Mouse (Mus musculus): ENCODE measurements around the gene Lypd6b. TPM values are rescaled to one million over a fixed set of nuclear protein-coding genes. Genes with fewer than 3 reads are reported as not detected.
A peak's percentile ranks its signal among the peaks of the same experiment; 100 is the strongest.

Gene Lypd6b
- total and polyA plus RNA-seq, 2 experiments from 2014 or later, result 0.11 to 0.38 TPM

DNA sequence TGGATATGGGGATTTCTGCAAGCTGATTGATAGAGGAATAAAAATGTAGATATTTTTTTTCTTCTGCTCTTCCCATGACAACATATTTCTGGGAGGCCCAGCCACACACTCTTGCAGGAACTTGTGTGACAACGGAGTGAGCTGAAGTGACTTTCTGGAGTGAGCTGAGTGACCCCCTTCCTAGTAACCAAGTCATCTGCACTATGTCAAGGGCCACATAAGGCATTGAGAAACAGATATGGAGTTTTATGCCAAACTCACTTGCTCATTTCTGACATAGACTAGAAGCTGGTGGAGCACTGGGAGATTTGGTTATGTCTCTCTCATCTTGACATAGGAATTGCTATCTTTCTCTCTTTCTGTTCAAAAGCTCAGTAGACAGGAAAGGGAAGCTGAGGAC is 62.3 kb downstream of the Lypd6b start:
- WGBS, result 62% methylated on average over 1 of the region's 1 CpGs

DNA sequence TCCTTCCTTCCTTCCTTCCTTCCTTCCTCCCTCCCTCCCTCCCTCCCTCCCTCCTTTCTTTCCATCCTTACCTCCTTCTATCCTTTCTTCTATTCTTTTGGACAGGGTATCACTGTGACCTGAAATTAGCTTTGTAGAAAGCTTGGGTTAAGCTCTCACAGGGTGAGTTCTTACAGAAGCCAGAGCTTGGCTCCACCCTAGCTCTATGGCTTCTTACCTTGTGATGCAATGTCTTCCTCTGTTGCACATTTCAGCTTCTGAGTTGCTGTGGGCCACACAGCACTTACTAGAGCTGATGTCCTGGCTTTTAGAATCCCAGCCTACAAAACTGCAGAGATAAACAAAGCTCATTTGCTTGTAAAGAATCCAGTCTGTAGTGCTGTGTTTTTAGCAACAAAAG is 64.5 kb downstream of the Lypd6b start:
- no peak for DNase-seq (ENCODE audit: low spot score)
- TF ChIP-seq CTCF (IDR thresholded peaks at IDR 0.05; ENCODE audit: low read depth), result no peak
- no peak for TF ChIP-seq EP300 (IDR thresholded peaks at IDR 0.05; ENCODE audit: low read depth)
- no peak for ATAC-seq (ENCODE audit: insufficient read depth, low read depth)

More for the DNA sequence above, 62.3 kb downstream of the Lypd6b start:
- H3K9ac ChIP-seq (replicated peaks; ENCODE audit: low read depth, low read length), result no peak overlapping the region
- no peak overlapping the region for H3K4me2 ChIP-seq (ENCODE audit: low read depth, low read length)
- H3K9me3 ChIP-seq (replicated peaks; ENCODE audit: control insufficient read depth, low read length), result no peaks in the 10 kb centered on the region
- no peaks in the 10 kb centered on the region for H3K4me1 ChIP-seq (ENCODE audit: control insufficient read depth, insufficient read depth)
- TF ChIP-seq CTCF (IDR thresholded peaks at IDR 0.05; ENCODE audit: low read depth) (no peak), EP300 (IDR thresholded peaks at IDR 0.05; ENCODE audit: low read depth) (no peak)
- no peak overlapping the region for H3K4me3 ChIP-seq (ENCODE audit: low read depth, low read length)
- H3K27me3 ChIP-seq (ENCODE audit: control insufficient read depth, insufficient read depth, low read length), result no peaks in the 10 kb centered on the region
- DNase-seq (ENCODE audit: low spot score) (no peak), ATAC-seq (ENCODE audit: insufficient read depth, low read depth) (no peak)
- no peak overlapping the region for H3K27ac ChIP-seq (ENCODE audit: low read depth)
- H3K36me3 ChIP-seq (replicated peaks; ENCODE audit: control insufficient read depth, insufficient read depth, low read length), result no peaks in the 10 kb centered on the region

GRCm38 (mm10) chr2:49856161-49856564 is 68.7 kb downstream of the Lypd6b start:
- Histone ChIP-seq H3K4me2 (ENCODE audit: low read depth, low read length) (peak overlapping the region; percentile 19), H3K4me3 (ENCODE audit: low read depth, low read length) (no peak overlapping the region), H3K9ac (replicated peaks; ENCODE audit: low read depth, low read length) (no peak overlapping the region), H3K4me1 (ENCODE audit: control insufficient read depth, insufficient read depth) (no peaks in the 10 kb centered on the region), H3K36me3 (replicated peaks; ENCODE audit: control insufficient read depth, insufficient read depth, low read length) (no peaks in the 10 kb centered on the region), H3K9me3 (replicated peaks; ENCODE audit: control insufficient read depth, low read length) (no peaks in the 10 kb centered on the region), H3K27me3 (ENCODE audit: control insufficient read depth, insufficient read depth, low read length) (no peaks in the 10 kb centered on the region), H3K27ac (ENCODE audit: low read depth) (no peak overlapping the region)
- TF ChIP-seq EP300 (IDR thresholded peaks at IDR 0.05; ENCODE audit: low read depth) (no peak), CTCF (IDR thresholded peaks at IDR 0.05; ENCODE audit: low read depth) (no peak)
- DNase-seq (ENCODE audit: low spot score) (no peak), ATAC-seq (ENCODE audit: insufficient read depth, low read depth) (no peak)
- 26% methylated on average over 10 of the region's 10 CpGs for WGBS

More for the DNA sequence above, 64.5 kb downstream of the Lypd6b start:
- no peak overlapping the region for H3K4me3 ChIP-seq (ENCODE audit: low read depth, low read length)
- H3K9ac ChIP-seq (replicated peaks; ENCODE audit: low read depth, low read length), result no peak overlapping the region
- H3K4me1 ChIP-seq (ENCODE audit: control insufficient read depth, insufficient read depth), result no peaks in the 10 kb centered on the region
- H3K36me3 ChIP-seq (replicated peaks; ENCODE audit: control insufficient read depth, insufficient read depth, low read length), result no peaks in the 10 kb centered on the region
- H3K4me2 ChIP-seq (ENCODE audit: low read depth, low read length), result no peak overlapping the region
- no peaks in the 10 kb centered on the region for H3K9me3 ChIP-seq (replicated peaks; ENCODE audit: control insufficient read depth, low read length)
- H3K27ac ChIP-seq (ENCODE audit: low read depth), result no peak overlapping the region
- no peaks in the 10 kb centered on the region for H3K27me3 ChIP-seq (ENCODE audit: control insufficient read depth, insufficient read depth, low read length)

DNA sequence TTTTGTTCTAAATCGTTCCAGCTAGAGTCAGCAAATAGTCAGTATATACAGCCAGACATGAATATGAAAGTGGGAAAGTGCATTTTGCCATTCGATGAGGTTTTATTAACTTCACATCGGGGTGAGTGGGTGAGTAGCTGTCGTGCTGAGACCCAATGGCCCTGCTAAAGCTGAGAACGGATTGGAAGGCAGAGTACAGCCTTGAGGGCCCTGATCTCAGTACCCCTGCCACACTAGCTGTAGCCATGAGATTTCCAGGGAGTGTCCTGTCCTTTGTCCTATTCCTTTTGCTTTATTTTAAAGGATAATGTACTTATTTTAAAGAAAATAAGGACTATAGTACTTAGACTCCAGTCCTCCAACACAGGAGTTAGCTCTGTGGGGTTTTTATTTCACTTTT is 69.1 kb downstream of the Lypd6b start:
- no peak overlapping the region for H3K4me3 ChIP-seq (ENCODE audit: low read depth, low read length)
- no peak overlapping the region for H3K27ac ChIP-seq (ENCODE audit: low read depth)
- no peak overlapping the region for H3K9ac ChIP-seq (replicated peaks; ENCODE audit: low read depth, low read length)
- H3K36me3 ChIP-seq (replicated peaks; ENCODE audit: control insufficient read depth, insufficient read depth, low read length), result no peaks in the 10 kb centered on the region
- no peaks in the 10 kb centered on the region for H3K27me3 ChIP-seq (ENCODE audit: control insufficient read depth, insufficient read depth, low read length)
- 69% methylated on average over 5 of the region's 5 CpGs for WGBS
- no peak for TF ChIP-seq EP300 (IDR thresholded peaks at IDR 0.05; ENCODE audit: low read depth)
- TF ChIP-seq CTCF (IDR thresholded peaks at IDR 0.05; ENCODE audit: low read depth), result no peak
- no peak for ATAC-seq (ENCODE audit: insufficient read depth, low read depth)
- H3K9me3 ChIP-seq (replicated peaks; ENCODE audit: control insufficient read depth, low read length), result no peaks in the 10 kb centered on the region
- H3K4me2 ChIP-seq (ENCODE audit: low read depth, low read length), result no peak overlapping the region
- no peaks in the 10 kb centered on the region for H3K4me1 ChIP-seq (ENCODE audit: control insufficient read depth, insufficient read depth)
- no peak for DNase-seq (ENCODE audit: low spot score)

DNA sequence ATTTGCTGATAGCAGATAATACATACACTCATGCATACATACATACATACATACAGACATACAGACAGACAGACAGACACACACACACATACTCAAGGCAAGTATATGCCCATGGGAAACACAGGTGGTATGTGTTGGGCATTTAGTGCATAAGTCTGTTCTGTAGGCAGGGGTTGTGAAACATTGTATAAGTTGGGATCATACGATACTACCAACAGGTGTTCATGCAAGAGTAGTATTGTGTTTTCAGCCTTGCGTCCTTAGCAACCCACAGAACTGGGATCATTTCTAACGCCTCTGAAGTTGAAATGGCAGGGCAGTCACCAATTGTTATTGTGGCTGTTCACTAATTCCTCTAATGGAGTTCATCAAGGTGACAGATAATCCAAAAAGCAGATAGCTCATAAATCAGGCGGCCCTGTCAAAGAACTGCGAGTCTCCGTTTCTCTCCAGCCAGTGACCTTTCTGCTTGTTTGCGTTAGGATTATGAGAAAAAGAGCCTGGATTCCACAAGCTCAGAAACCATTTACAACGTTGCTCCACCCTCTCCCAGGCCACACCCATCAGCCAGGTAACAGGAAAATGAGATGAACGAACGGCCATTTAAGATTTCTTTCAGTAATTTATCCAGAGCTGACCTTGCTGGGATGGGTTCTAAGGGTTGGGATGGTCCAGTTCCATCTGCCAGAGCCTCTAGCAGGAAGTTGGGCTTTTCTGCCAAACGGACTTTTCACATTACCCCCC is 72.9 kb downstream of the Lypd6b start:
- 52% methylated on average over 11 of the region's 11 CpGs for WGBS
- ATAC-seq (ENCODE audit: insufficient read depth, low read depth), result no peak
- H3K4me3 ChIP-seq (ENCODE audit: low read depth, low read length), result no peak overlapping the region

More for the DNA sequence above, 72.9 kb downstream of the Lypd6b start:
- Histone ChIP-seq H3K27ac (ENCODE audit: low read depth) (no peak overlapping the region), H3K9ac (replicated peaks; ENCODE audit: low read depth, low read length) (no peak overlapping the region), H3K4me2 (ENCODE audit: low read depth, low read length) (no peak overlapping the region), H3K36me3 (replicated peaks; ENCODE audit: control insufficient read depth, insufficient read depth, low read length) (no peaks in the 10 kb centered on the region), H3K27me3 (ENCODE audit: control insufficient read depth, insufficient read depth, low read length) (0 out of 2 replicates have a peak, but pooled peaks cover 5% of the 10 kb centered on the region), H3K4me1 (ENCODE audit: control insufficient read depth, insufficient read depth) (no peaks in the 10 kb centered on the region), H3K9me3 (replicated peaks; ENCODE audit: control insufficient read depth, low read length) (no peaks in the 10 kb centered on the region)
- DNase-seq (ENCODE audit: low spot score), result no peak
- TF ChIP-seq EP300 (IDR thresholded peaks at IDR 0.05; ENCODE audit: low read depth) (no peak), CTCF (IDR thresholded peaks at IDR 0.05; ENCODE audit: low read depth) (no peak)

All from heart, postnatal 0 days (tissue).